Mouse (Mus musculus) adrenal gland, postnatal 10 days (tissue): ENCODE measurements at regions not wholly inside any gene's neighbourhood (a gene's known extent, or its start where the extent isn't known, plus 50 kb on each side); places are given as distances from the start of the nearest gene placed in this dataset.

Source experiments
- DNase-seq: peaks from one replicate; pipeline ENCODE4 v3.0.0; 2021; ENCODE audit warnings: mixed read lengths

- no peak for DNase-seq
Measured at GRCm38 (mm10) chr8:29274668-29275067, 1827.2 kb downstream of the Poteg start.

DNA sequence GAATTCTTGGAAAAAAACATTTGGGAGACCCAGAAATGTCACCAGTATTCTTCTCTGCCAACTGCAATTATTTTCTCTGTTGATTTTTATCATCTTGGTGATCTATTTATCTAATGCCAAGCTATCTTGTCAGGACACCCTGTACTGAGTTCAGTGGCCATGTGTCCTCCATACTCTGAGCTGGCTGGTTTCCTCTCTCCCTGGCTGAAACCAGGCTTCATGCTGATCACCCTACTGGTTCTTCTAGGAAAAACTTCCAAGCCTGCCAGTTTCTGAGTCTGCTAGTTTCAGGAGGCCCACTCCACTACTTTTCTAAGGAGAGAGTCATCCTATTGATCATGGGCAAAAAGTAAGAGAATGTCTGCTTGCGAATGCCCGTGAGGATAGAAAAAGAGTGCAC, 1831.2 kb downstream of the Poteg start:
- no peak for DNase-seq

- no peak for DNase-seq
Measured at GRCm38 (mm10) chr8:29279276-29279675, 1831.8 kb downstream of the Poteg start.

DNA sequence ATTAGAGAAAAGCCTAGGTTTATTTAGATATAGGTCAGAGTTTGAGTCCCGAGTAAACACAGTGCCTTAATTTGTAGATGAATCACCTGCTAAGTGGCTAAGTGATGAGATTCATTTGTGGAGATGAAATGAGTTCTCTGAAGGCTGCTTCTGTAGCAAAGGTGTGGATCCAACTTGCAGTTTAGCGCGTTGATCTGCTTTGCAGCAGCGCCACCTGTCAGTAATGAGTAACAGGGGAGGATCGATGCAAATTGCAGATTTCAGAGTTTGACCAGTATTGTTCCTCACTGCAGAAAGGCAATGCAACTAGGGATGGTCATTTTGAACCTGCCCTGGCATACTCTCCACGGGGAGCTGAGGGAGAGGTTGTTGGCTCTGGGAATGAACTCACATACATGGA, 1842.9 kb downstream of the Poteg start:
- peak; percentile 23 for DNase-seq
